Mouse (Mus musculus) ZHBTc4 (cell line): ENCODE measurements around the gene G3bp2.

ENCODE experiments used
- DNase-seq: peaks from one replicate; pipeline ENCODE4 v3.0.0-alpha.2; 2011; ENCODE audit warnings: low read depth, low spot score

G3bp2 gene

DNA sequence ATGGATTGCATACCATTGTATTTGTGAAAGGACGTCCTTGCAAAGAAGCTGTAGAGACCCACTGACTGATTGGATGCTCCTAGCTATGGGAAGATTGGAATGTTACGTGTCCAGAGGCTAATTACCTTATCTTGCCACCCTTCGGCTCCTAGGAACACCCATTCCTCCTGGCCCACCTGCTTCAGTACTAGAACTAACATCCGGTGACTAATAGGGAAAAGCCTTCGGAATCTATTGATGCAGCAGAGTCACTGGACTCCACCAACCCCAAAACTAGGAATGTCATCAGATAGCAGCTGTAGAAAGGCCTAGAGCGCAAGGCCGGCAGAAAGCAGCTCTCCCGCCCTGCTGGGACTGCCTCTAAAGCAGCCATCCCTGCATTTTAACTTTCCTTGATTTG is 18.1 kb upstream of the G3bp2 start:
- peak; percentile 64 for DNase-seq

GRCm38 (mm10) chr5:92098351-92099109 is 15.0 kb upstream of the G3bp2 start:
- DNase-seq = no peak

- no peak for DNase-seq
Observed at GRCm38 (mm10) chr5:92097779-92098178, 14.3 kb upstream of the G3bp2 start.

GRCm38 (mm10) chr5:92096786-92097185 is 13.3 kb upstream of the G3bp2 start:
- DNase-seq = no peak

DNA sequence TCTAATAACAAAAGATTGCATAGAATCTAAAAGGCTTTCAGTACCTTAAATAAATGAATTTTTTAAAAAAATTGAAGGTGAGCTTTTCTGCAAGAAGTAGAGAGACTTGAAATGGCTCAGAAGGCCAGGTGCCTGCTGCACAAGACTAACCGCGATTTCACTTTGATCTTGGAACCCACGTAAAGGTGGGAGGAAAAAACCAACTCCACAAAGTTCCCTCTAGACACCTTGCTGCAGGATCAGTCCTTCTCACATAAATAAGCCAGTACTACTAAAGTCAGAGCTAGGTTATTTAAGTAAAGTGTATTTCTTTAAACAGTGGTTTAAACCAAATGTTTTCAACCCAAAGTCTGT is 10.5 kb upstream of the G3bp2 start:
- DNase-seq = no peak

- no peak for DNase-seq
Observed at GRCm38 (mm10) chr5:92093263-92094061, 9.9 kb upstream of the G3bp2 start.

GRCm38 (mm10) chr5:92087469-92087868 is 4.0 kb upstream of the G3bp2 start:
- no peak for DNase-seq

- no peak for DNase-seq
Observed at GRCm38 (mm10) chr5:92085821-92086550, 2.5 kb upstream of the G3bp2 start.

DNA sequence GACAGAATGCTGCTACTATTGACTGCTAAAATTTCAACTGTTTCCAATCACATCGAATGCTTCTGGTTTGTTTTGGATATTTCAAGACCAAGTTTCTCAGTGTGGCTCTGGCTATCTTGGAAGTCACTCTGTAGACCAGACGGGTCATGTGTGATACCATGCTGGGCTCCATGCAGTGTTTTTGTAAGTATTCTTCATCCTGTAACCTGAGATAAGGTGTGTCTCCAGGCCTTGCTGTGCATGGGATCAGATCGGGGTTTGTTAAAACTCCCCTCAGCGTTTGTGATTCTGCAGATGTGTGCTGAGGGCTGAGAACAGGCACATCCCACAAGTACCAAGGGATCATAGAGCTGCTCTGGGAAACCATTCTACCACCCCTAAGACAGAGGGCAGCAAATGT is 1.7 kb upstream of the G3bp2 start:
- no peak for DNase-seq

- peak; percentile 63 for DNase-seq
Observed at GRCm38 (mm10) chr5:92082821-92083401, 608 bp downstream of the G3bp2 start.

- no peak for DNase-seq
Observed at GRCm38 (mm10) chr5:92081326-92081725, 2.2 kb downstream of the G3bp2 start.

GRCm38 (mm10) chr5:92080400-92080799 is 3.1 kb downstream of the G3bp2 start:
- peak; percentile 30 for DNase-seq

DNA sequence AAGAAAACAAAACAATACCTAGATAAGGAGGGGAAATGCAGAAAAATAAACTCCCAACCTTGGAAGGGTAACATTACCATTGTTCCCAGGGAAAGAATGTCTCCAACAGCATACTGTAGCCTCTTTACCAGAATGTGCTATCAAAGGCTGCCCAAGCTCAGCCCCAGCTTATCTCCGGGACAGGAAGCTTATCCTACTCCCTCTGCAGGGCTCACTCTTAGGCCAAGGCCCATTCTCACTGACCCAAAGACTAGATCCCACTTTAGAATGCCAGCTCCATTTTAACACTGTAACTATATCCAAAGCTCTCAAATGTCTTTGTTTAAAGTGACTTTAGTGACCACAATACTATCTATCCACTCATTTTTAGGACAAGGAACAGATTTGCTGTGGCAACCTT is 4.2 kb downstream of the G3bp2 start:
- DNase-seq = no peak

DNA sequence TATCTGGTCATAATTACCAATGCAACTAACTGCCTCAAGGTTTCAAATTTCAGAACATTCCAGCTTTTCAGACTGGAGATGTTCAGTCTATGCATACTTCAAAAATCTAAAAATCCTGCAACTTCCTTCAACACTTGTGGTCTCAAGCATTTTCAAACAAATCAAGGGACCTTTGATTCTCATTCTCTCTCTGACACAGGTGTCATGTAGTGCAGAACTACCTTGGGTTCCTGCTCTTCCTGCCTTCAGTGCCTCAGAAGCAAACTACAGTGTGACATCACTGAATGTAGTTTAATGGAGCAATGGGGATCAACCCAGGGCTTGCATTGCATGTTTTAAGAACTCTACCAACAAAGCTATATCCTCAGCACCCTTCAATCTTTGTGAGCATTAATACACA is 4.8 kb downstream of the G3bp2 start:
- no peak for DNase-seq

DNA sequence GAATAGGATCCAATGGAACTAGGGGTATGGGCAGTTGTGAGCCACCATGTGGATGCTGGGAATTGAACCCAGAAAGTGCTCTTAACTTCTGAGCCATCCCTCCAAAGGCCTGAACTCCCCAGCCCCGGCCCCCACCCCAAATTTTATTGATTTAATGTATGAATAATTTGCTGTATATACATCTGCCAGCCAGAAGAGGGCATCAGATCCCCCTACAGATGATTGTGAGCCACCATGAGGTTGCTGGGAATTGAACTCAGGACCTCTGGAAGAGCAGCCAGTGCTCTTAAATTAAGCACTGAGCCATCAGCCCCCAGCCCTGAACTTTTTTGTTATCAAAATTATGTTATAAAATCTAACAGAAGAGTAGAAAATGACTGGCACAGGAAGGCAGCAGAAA is 7.2 kb downstream of the G3bp2 start:
- DNase-seq = peak; percentile 46

GRCm38 (mm10) chr5:92074061-92074460 is 9.5 kb downstream of the G3bp2 start:
- DNase-seq = peak; percentile 85

DNA sequence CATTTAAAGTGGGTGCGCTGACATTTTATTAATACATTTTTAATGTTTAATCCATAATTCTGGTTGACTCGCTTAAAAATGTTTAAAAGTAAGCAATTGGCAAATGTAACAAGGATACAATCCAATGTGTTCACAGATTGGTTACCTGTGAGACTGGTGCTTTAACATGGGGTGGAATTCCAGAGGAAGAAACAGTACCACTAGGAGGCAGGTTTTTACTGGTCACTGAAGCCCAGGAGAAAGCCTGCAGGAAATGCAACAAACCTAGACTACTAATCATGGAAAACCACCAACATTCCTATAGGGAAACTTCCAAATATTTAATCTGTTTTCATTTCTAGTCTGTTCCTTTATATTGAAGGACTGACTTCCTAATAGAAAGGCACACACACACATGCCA is 20.3 kb downstream of the G3bp2 start:
- DNase-seq = peak; percentile 41

DNA sequence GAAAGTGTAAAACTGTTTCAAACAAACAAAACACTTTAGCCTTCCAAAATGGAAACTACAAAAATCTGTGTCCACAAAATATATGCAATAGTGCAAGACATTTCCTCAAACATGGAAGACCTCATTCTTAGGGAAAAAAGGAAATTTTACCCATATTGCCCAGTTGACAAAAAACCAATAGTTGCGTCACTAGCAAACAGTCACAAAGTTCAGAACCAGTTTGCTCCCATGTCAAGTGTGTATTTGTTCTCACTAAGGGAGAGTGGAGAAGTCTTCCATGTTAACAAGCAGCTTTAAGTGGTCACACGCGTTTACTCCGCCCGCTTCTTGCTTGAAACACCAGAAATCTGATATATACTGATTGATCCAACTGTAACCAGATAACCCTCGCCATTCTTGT is 30.7 kb downstream of the G3bp2 start:
- DNase-seq = no peak

DNA sequence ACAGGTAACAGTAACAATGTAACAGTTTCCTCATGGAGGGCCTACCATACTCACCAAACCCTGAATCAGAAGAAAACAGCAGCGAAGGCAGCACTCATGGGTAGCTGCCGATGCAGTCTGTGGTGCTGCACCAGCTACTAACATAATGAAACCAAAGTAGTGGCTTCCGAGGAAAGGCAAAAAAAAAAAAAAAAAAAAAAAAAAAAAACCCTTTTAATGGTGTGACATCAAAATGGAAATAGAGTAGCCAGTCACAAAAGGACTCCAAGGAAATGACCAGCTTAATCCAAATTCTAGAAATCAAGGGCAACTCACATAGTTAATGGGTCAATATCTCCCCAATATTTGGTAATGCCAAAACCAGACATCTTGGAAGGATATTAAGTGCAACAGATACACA is 33.1 kb downstream of the G3bp2 start:
- DNase-seq = no peak

DNA sequence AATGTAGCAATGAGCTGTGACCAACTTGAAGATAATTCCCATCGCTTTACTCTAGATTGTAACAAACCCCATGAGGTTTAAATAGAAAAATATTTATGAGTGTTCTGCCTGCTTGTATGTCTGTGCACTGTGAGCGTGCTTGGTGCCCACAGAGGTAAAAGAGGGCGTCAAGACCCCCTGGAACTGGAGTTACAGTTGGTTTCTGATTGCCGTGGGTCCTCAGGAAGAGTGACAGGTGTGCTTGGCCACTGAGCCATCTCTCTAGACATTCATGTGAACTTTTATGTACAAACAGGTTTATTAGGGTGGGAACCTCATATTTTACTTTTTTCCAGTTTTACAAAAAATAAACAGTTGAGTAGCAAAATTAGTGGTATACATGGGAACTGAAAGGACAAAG is 39.7 kb downstream of the G3bp2 start, which contains the start of gene Cdkl2:
TSS of gene Cdkl2 (minus strand) at position 101 of the 400 bp plus-strand sequence.
- no peak for DNase-seq

DNA sequence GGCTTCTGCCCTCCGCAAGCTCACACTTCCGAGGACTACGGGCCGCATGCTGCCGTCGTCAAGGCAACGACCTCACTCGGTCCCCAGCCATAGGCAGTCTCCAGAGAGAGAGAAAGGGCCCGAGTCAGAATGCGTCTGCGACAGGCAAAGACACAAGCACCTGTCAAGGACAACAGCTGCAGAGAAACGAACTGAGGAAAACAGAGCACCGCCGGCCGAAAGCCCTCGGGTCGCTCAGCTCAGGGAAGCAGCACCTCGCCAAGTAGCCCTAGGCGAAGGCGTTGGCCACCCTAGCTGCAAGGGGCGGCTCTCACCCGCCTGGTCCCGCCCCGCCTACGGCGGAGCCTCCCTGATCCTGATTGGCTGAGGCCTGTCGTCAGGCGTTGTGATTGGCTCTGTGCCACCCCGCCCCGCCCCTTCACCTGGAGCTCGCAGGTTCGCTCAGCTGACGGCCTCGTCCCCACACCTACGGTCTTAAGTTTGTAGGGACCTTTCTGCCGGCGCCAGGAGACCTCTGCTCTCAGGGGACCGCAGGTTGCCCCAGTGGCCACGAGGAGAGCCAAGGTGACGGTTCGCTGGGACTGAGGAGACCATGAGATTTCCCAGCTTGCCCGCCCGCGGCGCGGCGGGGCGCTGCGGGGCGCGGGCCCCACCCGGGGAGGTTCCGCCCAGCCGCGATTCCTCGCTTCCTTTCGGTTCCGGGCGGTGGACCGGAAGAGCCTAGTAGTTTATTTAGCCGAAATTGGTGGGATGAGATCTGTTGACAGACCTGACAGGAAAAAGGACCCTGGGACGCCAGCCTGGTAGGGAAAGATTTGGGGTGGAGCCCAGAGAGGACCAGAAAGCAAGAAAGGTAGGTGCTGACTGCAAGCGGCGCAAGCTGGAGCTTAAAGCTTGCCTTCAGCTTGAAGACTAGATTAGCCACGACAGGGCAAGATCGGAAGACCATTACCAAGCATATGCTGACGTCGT is 40.9 kb downstream of the G3bp2 start:
- DNase-seq = peak; percentile 100
